Mouse (Mus musculus) lung, adult 10 weeks (tissue): ENCODE measurements around the gene Trf. TPM values are rescaled to one million over a fixed set of nuclear protein-coding genes. Genes with fewer than 3 reads are reported as not detected.

Experiments used
- polyA plus RNA-seq: library from polyadenylated mRNA; stranded (reverse); fragments of 350-450 nt; fragmentation: Illumina TruSeq; extraction: RNeasy Lipid Tissue Mini Kit (QIAGEN cat#74804); gene quantifications from one replicate; pipeline ENCODE4 v1.2.3, GENCODE M21; 2014; ENCODE audit warnings: low read depth, low replicate concordance; ENCODE audit not compliant: insufficient read depth

Trf gene
- polyA plus RNA-seq, result 633 TPM

GRCm38 (mm10) chr9:103230151-103230951 is at the start of gene Trf, which contains the start of gene Gm20425:
TSS of gene Trf (minus strand) at chr9:103230444.
TSS of gene Gm20425 (minus strand) at chr9:103230307.

GRCm38 (mm10) chr9:103201561-103202260 is 28.5 kb downstream of the Trf start, which contains the start of gene Srprb:
TSS of gene Srprb (minus strand) at chr9:103202137.

Other genes starting within 250 kb of the Trf start
- 49.7 TPM for gene Slco2a1, start 241.7 kb downstream of the Trf start, polyA plus RNA-seq
- gene Rab6b, start 118.7 kb downstream of the Trf start, polyA plus RNA-seq, result 14.0 TPM
- gene Srprb, start 28.3 kb downstream of the Trf start, polyA plus RNA-seq, result 27.7 TPM
- not detected for gene Gm20425, start 137 bp downstream of the Trf start, polyA plus RNA-seq
- not detected for gene 1300017J02Rik, start 74.6 kb upstream of the Trf start, polyA plus RNA-seq
- gene Topbp1, start 74.8 kb upstream of the Trf start, polyA plus RNA-seq, result 6.8 TPM
- gene Cdv3, start 135.4 kb upstream of the Trf start, polyA plus RNA-seq, result 38.2 TPM
- gene Bfsp2, start 250.0 kb upstream of the Trf start, polyA plus RNA-seq, result 1.8 TPM